Mouse (Mus musculus) telencephalon, adult 2 months (tissue): ENCODE results near the gene Gm3047.
"Not testable (repeated sequence)": the region's sequence is repeated elsewhere in the genome, so short reads cannot be mapped to it uniquely, and the experiment has no call there.

Experiments
- DNase-seq: peaks from one replicate; pipeline ENCODE4 v3.0.0-alpha.2; 2011; ENCODE audit warnings: low read depth, low spot score

Gene Gm3047

DNA sequence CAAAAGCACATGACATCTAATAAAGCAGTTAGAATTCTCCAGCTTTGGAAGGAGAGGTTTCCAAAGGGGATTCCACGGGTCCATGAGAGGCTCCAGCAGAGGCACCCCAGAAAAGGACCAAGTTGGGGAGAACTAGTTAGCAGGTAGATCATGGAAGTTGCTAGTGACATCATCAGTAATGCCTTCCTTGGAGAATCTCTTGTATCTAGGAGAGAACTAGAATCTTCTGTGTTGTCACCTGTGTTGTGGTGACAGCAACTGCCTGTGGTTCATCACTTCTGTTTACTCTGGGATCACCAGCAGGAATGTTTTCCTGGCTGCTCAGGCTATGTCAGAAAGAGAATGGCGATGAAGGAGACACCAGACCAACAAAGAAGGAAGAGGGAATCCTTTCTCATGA, at the start of gene Gm3047:
Gm3047 (plus strand) TSS at position 301 of the 400 bp plus-strand sequence.
- DNase-seq, result not testable (repeated sequence)
